In genomic region chr10:37014274-37015107, GRCm38 (mm10) we compare ENCODE assay signal across 8 mouse cellular contexts. TPM values are rescaled to one million over a fixed set of nuclear protein-coding genes. Genes with fewer than 3 reads are reported as not detected.
A peak's percentile ranks its signal among the peaks of the same experiment; 100 is the strongest.
DNase-seq lines count a peak whose midpoint lies in the region; ATAC-seq and TF ChIP-seq lines count a peak whose summit lies in the region.

No protein-coding gene starts in this region.

- no peak for TF ChIP-seq POLR2A in cerebellum, adult 2 months (IDR thresholded peaks at IDR 0.05; ENCODE audit: borderline replicate concordance, insufficient read depth, low read length)

- H3K9ac ChIP-seq in forebrain, postnatal 0 days = no peak overlapping the region
- H3K9ac ChIP-seq in intestine, embryonic 15.5 days = no peak overlapping the region
- H3K9ac ChIP-seq in midbrain, embryonic 16.5 days (ENCODE audit: low read depth, low read length) = no peak overlapping the region
- no peak overlapping the region for H3K9ac ChIP-seq in stomach, postnatal 0 days (ENCODE audit: low read length)

- H3K4me3 ChIP-seq in cerebellum, adult 2 months (replicated peaks; ENCODE audit: insufficient read depth, low read depth, low read length) = no peak overlapping the region
- H3K4me3 ChIP-seq in forebrain, postnatal 0 days (ENCODE audit: low read depth, low read length) = no peak overlapping the region
- H3K4me3 ChIP-seq in intestine, embryonic 15.5 days (replicated peaks) = no peak overlapping the region
- no peak overlapping the region for H3K4me3 ChIP-seq in midbrain, embryonic 16.5 days (ENCODE audit: low read depth, low read length)
- no peak overlapping the region for H3K4me3 ChIP-seq in stomach, postnatal 0 days (ENCODE audit: low read depth, low read length)

- no peaks in the 10 kb centered on the region for H3K4me1 ChIP-seq in cerebellum, adult 2 months (ENCODE audit: control insufficient read depth, insufficient read depth, low read length)
- H3K4me1 ChIP-seq in forebrain, postnatal 0 days (ENCODE audit: insufficient read depth) = no peaks in the 10 kb centered on the region
- H3K4me1 ChIP-seq in intestine, embryonic 15.5 days (replicated peaks) = no peaks in the 10 kb centered on the region
- no peaks in the 10 kb centered on the region for H3K4me1 ChIP-seq in midbrain, embryonic 16.5 days (ENCODE audit: control insufficient read depth, insufficient read depth, low read length)
- no peaks in the 10 kb centered on the region for H3K4me1 ChIP-seq in stomach, postnatal 0 days (replicated peaks; ENCODE audit: control insufficient read depth, insufficient read depth)

- intact Hi-C loops in left cerebral cortex, postnatal 36 days (cut with DNase I) = no loop called here

- no peaks in the 10 kb centered on the region for H3K27me3 ChIP-seq in cerebellum, adult 2 months (ENCODE audit: control insufficient read depth, insufficient read depth, low read length)
- H3K27me3 ChIP-seq in forebrain, postnatal 0 days (ENCODE audit: insufficient read depth, low read length) = no peaks in the 10 kb centered on the region
- H3K27me3 ChIP-seq in intestine, embryonic 15.5 days (replicated peaks) = no peaks in the 10 kb centered on the region
- H3K27me3 ChIP-seq in midbrain, embryonic 16.5 days (ENCODE audit: control insufficient read depth, insufficient read depth, low read depth, low read length) = no peaks in the 10 kb centered on the region
- no peaks in the 10 kb centered on the region for H3K27me3 ChIP-seq in stomach, postnatal 0 days (ENCODE audit: control insufficient read depth, insufficient read depth, low read length)

- no peak overlapping the region for H3K27ac ChIP-seq in cerebellum, adult 2 months (ENCODE audit: insufficient read depth, low read length)
- no peak overlapping the region for H3K27ac ChIP-seq in forebrain, postnatal 0 days (ENCODE audit: low read depth, low read length)
- H3K27ac ChIP-seq in intestine, embryonic 15.5 days = no peak overlapping the region
- H3K27ac ChIP-seq in midbrain, embryonic 16.5 days (ENCODE audit: low read length) = no peak overlapping the region
- no peak overlapping the region for H3K27ac ChIP-seq in stomach, postnatal 0 days (replicated peaks)

- no peaks in the 10 kb centered on the region for H3K9me3 ChIP-seq in forebrain, postnatal 0 days (ENCODE audit: low read length)
- H3K9me3 ChIP-seq in intestine, embryonic 15.5 days = no peaks in the 10 kb centered on the region
- no peaks in the 10 kb centered on the region for H3K9me3 ChIP-seq in midbrain, embryonic 16.5 days (replicated peaks; ENCODE audit: control insufficient read depth, low read length, poor library complexity, severe bottlenecking)
- H3K9me3 ChIP-seq in stomach, postnatal 0 days (ENCODE audit: control insufficient read depth, low read length) = no peaks in the 10 kb centered on the region

- ATAC-seq in forebrain, postnatal 0 days = peak; percentile 97
- ATAC-seq in intestine, embryonic 15.5 days = peak; percentile 79
- ATAC-seq in midbrain, embryonic 16.5 days = peak; percentile 95
- peak; percentile 76; the same call in 1 of the 2 replicates for ATAC-seq in stomach, postnatal 0 days (ENCODE audit: low FRiP score, low TSS enrichment)

- WGBS in cerebellum, adult 2 months = 48% methylated on average over 8 of the region's 8 CpGs
- WGBS in forebrain, postnatal 0 days = 51% methylated on average over 8 of the region's 8 CpGs
- 49% methylated on average over 8 of the region's 8 CpGs for WGBS in intestine, embryonic 15.5 days
- 52% methylated on average over 8 of the region's 8 CpGs for WGBS in midbrain, embryonic 16.5 days
- WGBS in stomach, postnatal 0 days = 47% methylated on average over 8 of the region's 8 CpGs

- peak; percentile 49; the same call in 1 of the 2 replicates for TF ChIP-seq CTCF in cerebellum, adult 2 months (IDR thresholded peaks at IDR 0.05; ENCODE audit: borderline replicate concordance, insufficient read depth, low read depth, low read length)
- TF ChIP-seq CTCF in forebrain, postnatal 0 days (IDR thresholded peaks at IDR 0.05; ENCODE audit: low read depth) = peak; percentile 95
- peak; percentile 96 for TF ChIP-seq CTCF in stomach, postnatal 0 days (IDR thresholded peaks at IDR 0.05; ENCODE audit: low read depth)

- no peak for TF ChIP-seq EP300 in stomach, postnatal 0 days (optimal IDR thresholded peaks at IDR 0.05)

- no peaks in the 10 kb centered on the region for H3K36me3 ChIP-seq in forebrain, postnatal 0 days (ENCODE audit: insufficient read depth)
- H3K36me3 ChIP-seq in intestine, embryonic 15.5 days = no peaks in the 10 kb centered on the region
- H3K36me3 ChIP-seq in midbrain, embryonic 16.5 days (ENCODE audit: control insufficient read depth, insufficient read depth, low read length) = no peaks in the 10 kb centered on the region
- no peaks in the 10 kb centered on the region for H3K36me3 ChIP-seq in stomach, postnatal 0 days (ENCODE audit: control insufficient read depth, insufficient read depth, low read length)

- no peak overlapping the region for H3K4me2 ChIP-seq in forebrain, postnatal 0 days (ENCODE audit: low read depth)
- no peak overlapping the region for H3K4me2 ChIP-seq in intestine, embryonic 15.5 days (replicated peaks)
- H3K4me2 ChIP-seq in midbrain, embryonic 16.5 days (ENCODE audit: low read length) = no peak overlapping the region
- H3K4me2 ChIP-seq in stomach, postnatal 0 days (replicated peaks; ENCODE audit: low read depth) = no peak overlapping the region

- peak; percentile 36 for DNase-seq in urinary bladder, adult 18-20 months (ENCODE audit: low spot score in 2 of 2)
- DNase-seq in urinary bladder, postnatal 10 days (ENCODE audit: low spot score) = no peak
- peak; percentile 47 to 50 for DNase-seq in cerebellum, adult 2 months
- DNase-seq in forebrain, postnatal 0 days = peak; percentile 88
- peak; percentile 24 to 60 for DNase-seq in left cerebral cortex, postnatal 36 days (ENCODE audit: low spot score in 2 of 2)
- peak; percentile 66 for DNase-seq in stomach, postnatal 0 days (ENCODE audit: low spot score)

RNA-seq across cellular contexts. Expression of gene Hdac2, which starts 40.1 kb away (rescaled TPM):
- polyA plus RNA-seq in cerebellum, adult 2 months (2012; rRNA removed) = 58.3 and 70.8 TPM in 2 replicates
- total RNA-seq in forebrain, postnatal 0 days (2014; rRNA removed) = 192 and 242 TPM in 2 replicates
- polyA plus RNA-seq in forebrain, postnatal 0 days (2015; fragmentation: Nextera tagmentation; extraction: Ambion mirVana) = 273 and 297 TPM in 2 replicates
- 160 and 173 TPM in 2 replicates for polyA plus RNA-seq in intestine, embryonic 15.5 days (2015; fragmentation: Nextera tagmentation; extraction: Ambion mirVana)
- 10 to 100 TPM; 78.3 to 86.3 TPM for total RNA-seq in left cerebral cortex, postnatal 36 days (2021)
- 327 and 359 TPM in 2 replicates for polyA plus RNA-seq in midbrain, embryonic 16.5 days (2015; fragmentation: Nextera tagmentation; extraction: Ambion mirVana)
- 79.5 and 85.9 TPM in 2 replicates for polyA plus RNA-seq in stomach, postnatal 0 days (2015; fragmentation: Nextera tagmentation; extraction: Ambion mirVana)
